Mouse (Mus musculus): ENCODE measurements around the gene Vps8. TPM values are rescaled to one million over a fixed set of nuclear protein-coding genes. Genes with fewer than 3 reads are reported as not detected.

Gene Vps8
- polyA plus RNA-seq, 1 experiment from 2014 or later, result 7.0 TPM

GRCm38 (mm10) chr16:21406136-21406535 lies 16.8 kb upstream of the Vps8 start:
- no peaks in the 10 kb centered on the region for H3K9me3 ChIP-seq (ENCODE audit: control insufficient read depth, low read length)
- H3K9ac ChIP-seq (ENCODE audit: low read length), result no peak overlapping the region
- no peak overlapping the region for H3K4me2 ChIP-seq (replicated peaks; ENCODE audit: low read depth)
- no peaks in the 10 kb centered on the region for H3K36me3 ChIP-seq (ENCODE audit: control insufficient read depth, insufficient read depth, low read length)
- ATAC-seq (ENCODE audit: low FRiP score, low TSS enrichment) (no peak), DNase-seq (ENCODE audit: low spot score) (no peak)
- H3K4me1 ChIP-seq (replicated peaks; ENCODE audit: control insufficient read depth, insufficient read depth), result no peaks in the 10 kb centered on the region
- TF ChIP-seq CTCF (IDR thresholded peaks at IDR 0.05; ENCODE audit: low read depth), result no peak
- no peak for TF ChIP-seq EP300 (optimal IDR thresholded peaks at IDR 0.05)
- WGBS, result 52% methylated on average over 6 of the region's 6 CpGs
- no peak overlapping the region for H3K27ac ChIP-seq (replicated peaks)
- H3K4me3 ChIP-seq (ENCODE audit: low read depth, low read length), result no peak overlapping the region
- H3K27me3 ChIP-seq (ENCODE audit: control insufficient read depth, insufficient read depth, low read length), result no peaks in the 10 kb centered on the region

GRCm38 (mm10) chr16:21411779-21412178 lies 11.1 kb upstream of the Vps8 start:
- DNase-seq (ENCODE audit: low spot score), result no peak
- no peak overlapping the region for H3K27ac ChIP-seq (replicated peaks)
- ATAC-seq (ENCODE audit: low FRiP score, low TSS enrichment), result no peak

GRCm38 (mm10) chr16:21412593-21413047 lies 10.3 kb upstream of the Vps8 start:
- Histone ChIP-seq H3K9me3 (ENCODE audit: control insufficient read depth, low read length) (no peaks in the 10 kb centered on the region), H3K9ac (ENCODE audit: low read length) (no peak overlapping the region), H3K27ac (replicated peaks) (no peak overlapping the region), H3K36me3 (ENCODE audit: control insufficient read depth, insufficient read depth, low read length) (no peaks in the 10 kb centered on the region), H3K4me1 (replicated peaks; ENCODE audit: control insufficient read depth, insufficient read depth) (no peaks in the 10 kb centered on the region), H3K27me3 (ENCODE audit: control insufficient read depth, insufficient read depth, low read length) (no peaks in the 10 kb centered on the region), H3K4me2 (replicated peaks; ENCODE audit: low read depth) (no peak overlapping the region), H3K4me3 (ENCODE audit: low read depth, low read length) (no peak overlapping the region)
- 17% methylated on average over 8 of the region's 8 CpGs for WGBS
- TF ChIP-seq EP300 (optimal IDR thresholded peaks at IDR 0.05), result no peak
- peak; percentile 100 for TF ChIP-seq CTCF (IDR thresholded peaks at IDR 0.05; ENCODE audit: low read depth)
- ATAC-seq (ENCODE audit: low FRiP score, low TSS enrichment) (peak; percentile 82), DNase-seq (ENCODE audit: low spot score) (peak; percentile 78)

More at GRCm38 (mm10) chr16:21411779-21412178, 11.1 kb upstream of the Vps8 start:
- Histone ChIP-seq H3K27me3 (ENCODE audit: control insufficient read depth, insufficient read depth, low read length) (no peaks in the 10 kb centered on the region), H3K9me3 (ENCODE audit: control insufficient read depth, low read length) (no peaks in the 10 kb centered on the region), H3K9ac (ENCODE audit: low read length) (no peak overlapping the region), H3K4me3 (ENCODE audit: low read depth, low read length) (no peak overlapping the region), H3K36me3 (ENCODE audit: control insufficient read depth, insufficient read depth, low read length) (no peaks in the 10 kb centered on the region), H3K4me2 (replicated peaks; ENCODE audit: low read depth) (no peak overlapping the region), H3K4me1 (replicated peaks; ENCODE audit: control insufficient read depth, insufficient read depth) (no peaks in the 10 kb centered on the region)
- TF ChIP-seq EP300 (optimal IDR thresholded peaks at IDR 0.05) (no peak), CTCF (IDR thresholded peaks at IDR 0.05; ENCODE audit: low read depth) (no peak)

- Histone ChIP-seq H3K4me3 (ENCODE audit: low read depth, low read length) (no peak overlapping the region), H3K9me3 (ENCODE audit: control insufficient read depth, low read length) (no peaks in the 10 kb centered on the region), H3K4me2 (replicated peaks; ENCODE audit: low read depth) (no peak overlapping the region), H3K27ac (replicated peaks) (no peak overlapping the region), H3K36me3 (ENCODE audit: control insufficient read depth, insufficient read depth, low read length) (no peaks in the 10 kb centered on the region), H3K9ac (ENCODE audit: low read length) (no peak overlapping the region), H3K4me1 (replicated peaks; ENCODE audit: control insufficient read depth, insufficient read depth) (no peaks in the 10 kb centered on the region), H3K27me3 (ENCODE audit: control insufficient read depth, insufficient read depth, low read length) (no peaks in the 10 kb centered on the region)
- DNase-seq (ENCODE audit: low spot score), result no peak
- no peak for TF ChIP-seq EP300 (optimal IDR thresholded peaks at IDR 0.05)
- TF ChIP-seq CTCF (IDR thresholded peaks at IDR 0.05; ENCODE audit: low read depth), result no peak
- no peak for ATAC-seq (ENCODE audit: low FRiP score, low TSS enrichment)
- 76% methylated on average over 3 of the region's 3 CpGs for WGBS
These were observed 9.1 kb upstream of the Vps8 start for GRCm38 (mm10) chr16:21413819-21414218.

GRCm38 (mm10) chr16:21415128-21415527 lies 7.8 kb upstream of the Vps8 start:
- Histone ChIP-seq H3K4me2 (replicated peaks; ENCODE audit: low read depth) (no peak overlapping the region), H3K27ac (replicated peaks) (no peak overlapping the region), H3K4me1 (replicated peaks; ENCODE audit: control insufficient read depth, insufficient read depth) (no peaks in the 10 kb centered on the region), H3K9me3 (ENCODE audit: control insufficient read depth, low read length) (no peaks in the 10 kb centered on the region), H3K9ac (ENCODE audit: low read length) (no peak overlapping the region), H3K36me3 (ENCODE audit: control insufficient read depth, insufficient read depth, low read length) (no peaks in the 10 kb centered on the region), H3K4me3 (ENCODE audit: low read depth, low read length) (no peak overlapping the region), H3K27me3 (ENCODE audit: control insufficient read depth, insufficient read depth, low read length) (no peaks in the 10 kb centered on the region)
- ATAC-seq (ENCODE audit: low FRiP score, low TSS enrichment) (no peak), DNase-seq (ENCODE audit: low spot score) (no peak)
- WGBS, result 94% methylated on average over 8 of the region's 8 CpGs
- TF ChIP-seq EP300 (optimal IDR thresholded peaks at IDR 0.05), result no peak
- TF ChIP-seq CTCF (IDR thresholded peaks at IDR 0.05; ENCODE audit: low read depth), result no peak

- Histone ChIP-seq H3K27me3 (ENCODE audit: control insufficient read depth, insufficient read depth, low read length) (no peaks in the 10 kb centered on the region), H3K4me1 (replicated peaks; ENCODE audit: control insufficient read depth, insufficient read depth) (no peaks in the 10 kb centered on the region), H3K4me2 (replicated peaks; ENCODE audit: low read depth) (no peak overlapping the region), H3K4me3 (ENCODE audit: low read depth, low read length) (no peak overlapping the region), H3K9ac (ENCODE audit: low read length) (no peak overlapping the region), H3K9me3 (ENCODE audit: control insufficient read depth, low read length) (no peaks in the 10 kb centered on the region), H3K36me3 (ENCODE audit: control insufficient read depth, insufficient read depth, low read length) (no peaks in the 10 kb centered on the region), H3K27ac (replicated peaks) (no peak overlapping the region)
- no peak for TF ChIP-seq CTCF (IDR thresholded peaks at IDR 0.05; ENCODE audit: low read depth)
- TF ChIP-seq EP300 (optimal IDR thresholded peaks at IDR 0.05), result no peak
- 35% methylated on average over 5 of the region's 5 CpGs for WGBS
- peak; percentile 53; the same call in 1 of the 2 replicates for ATAC-seq (ENCODE audit: low FRiP score, low TSS enrichment)
- peak; percentile 34 for DNase-seq (ENCODE audit: low spot score)
These were observed 4.9 kb upstream of the Vps8 start for GRCm38 (mm10) chr16:21418012-21418411.

Data from stomach, postnatal 0 days (tissue).